Mouse (Mus musculus): ENCODE results near the gene Vti1a.
A peak's percentile ranks its signal among the peaks of the same experiment; 100 is the strongest.

Gene Vti1a

DNA sequence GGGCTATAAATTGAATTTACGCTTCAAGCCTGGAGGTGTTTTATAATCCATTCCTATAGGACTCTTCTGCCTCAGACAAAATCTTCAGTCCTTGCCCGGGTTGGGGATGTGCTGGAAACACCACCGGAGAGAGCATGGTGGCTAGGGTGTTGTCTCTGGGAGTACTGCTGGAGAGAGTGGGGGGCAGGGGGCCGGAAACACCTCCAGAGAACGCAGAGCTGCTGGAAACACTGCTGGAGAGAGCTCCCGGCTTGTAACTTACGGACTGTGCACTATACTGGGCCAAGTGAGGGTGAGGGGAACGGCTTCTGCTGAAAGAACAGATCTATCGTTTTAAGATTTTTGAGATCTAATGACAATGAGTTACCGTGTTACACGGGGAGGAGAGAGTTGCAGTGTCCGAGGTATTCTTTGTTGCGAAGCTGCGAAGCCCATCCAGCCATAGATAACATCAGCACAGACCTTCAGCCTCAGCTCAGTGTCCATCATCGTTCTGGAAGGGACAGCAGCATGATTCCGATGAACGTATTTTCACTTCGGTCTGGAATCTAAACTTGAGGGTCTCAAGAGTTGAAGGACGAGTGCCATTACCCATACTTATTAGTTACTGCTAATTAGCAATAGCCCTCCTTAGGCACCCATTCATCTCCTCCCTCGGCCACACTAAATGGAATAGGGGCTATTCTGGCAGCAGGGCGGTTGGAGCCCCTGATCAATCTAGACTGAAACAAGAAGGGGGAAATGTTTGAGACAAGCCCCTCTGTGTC is 140.4 kb downstream of the Vti1a start:
- DNase-seq (ENCODE audit: low spot score), result no peak

DNA sequence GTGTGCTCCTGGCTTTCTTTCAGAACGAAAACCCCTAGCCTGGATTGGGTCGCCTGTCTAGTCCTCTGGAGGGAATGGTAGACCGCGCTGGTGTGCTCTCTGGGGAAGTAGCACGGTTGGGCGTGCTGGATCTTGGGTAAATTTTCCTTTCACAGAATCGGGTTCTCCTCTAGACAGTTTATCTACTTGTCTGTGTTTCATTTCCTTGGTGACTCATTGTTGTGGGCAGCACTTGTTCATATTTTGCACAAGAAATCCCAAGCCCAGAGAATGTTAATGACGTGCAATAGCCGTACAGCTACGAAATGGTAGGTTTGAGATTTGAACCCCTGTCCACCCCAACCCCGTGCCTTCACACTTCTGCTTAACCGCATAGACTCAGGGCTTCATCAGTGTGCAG is 145.9 kb downstream of the Vti1a start:
- no peak for DNase-seq (ENCODE audit: low spot score)

DNA sequence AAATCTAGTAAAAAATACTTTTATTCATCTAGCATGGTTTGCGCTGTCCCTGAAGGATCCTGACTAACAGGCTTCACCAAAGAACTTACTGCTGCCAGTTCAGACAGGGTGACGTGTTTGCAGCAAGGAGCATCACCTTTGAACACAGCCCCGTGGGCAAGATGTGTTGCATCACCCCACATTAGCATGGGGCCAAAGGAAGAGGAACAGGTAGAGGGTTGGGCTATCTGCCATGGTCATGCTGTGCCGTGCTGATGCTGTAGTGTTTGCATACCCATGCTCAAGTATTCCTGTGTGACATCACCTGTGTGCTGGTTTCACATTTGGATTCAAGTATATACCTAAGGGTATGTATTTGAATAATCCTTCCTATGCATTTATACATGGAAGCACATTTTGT is 147.6 kb downstream of the Vti1a start:
- DNase-seq (ENCODE audit: low spot score), result no peak

- no peak for DNase-seq (ENCODE audit: low spot score)
Observed at GRCm38 (mm10) chr19:55469301-55470051, 153.4 kb downstream of the Vti1a start.

DNA sequence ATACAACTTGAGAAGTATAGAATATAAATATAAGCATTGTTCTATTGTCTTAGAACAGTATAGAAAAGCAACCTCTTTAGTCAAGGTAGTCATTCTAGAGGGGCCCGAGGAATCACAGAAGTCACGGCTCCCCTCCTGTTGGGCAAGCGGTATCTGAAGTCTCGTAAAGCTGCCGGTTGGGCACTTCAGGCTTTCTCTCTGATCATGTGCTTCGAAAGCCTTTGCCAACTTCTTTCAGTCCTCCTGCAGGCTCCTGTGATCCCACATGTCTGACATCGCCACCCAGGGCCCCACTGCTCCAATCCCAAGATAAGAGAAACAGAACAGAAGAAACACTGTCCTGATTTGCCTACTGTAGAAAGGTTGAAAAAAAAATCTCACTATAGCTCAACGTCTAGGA is 156.5 kb downstream of the Vti1a start:
- no peak for DNase-seq (ENCODE audit: low spot score)

DNA sequence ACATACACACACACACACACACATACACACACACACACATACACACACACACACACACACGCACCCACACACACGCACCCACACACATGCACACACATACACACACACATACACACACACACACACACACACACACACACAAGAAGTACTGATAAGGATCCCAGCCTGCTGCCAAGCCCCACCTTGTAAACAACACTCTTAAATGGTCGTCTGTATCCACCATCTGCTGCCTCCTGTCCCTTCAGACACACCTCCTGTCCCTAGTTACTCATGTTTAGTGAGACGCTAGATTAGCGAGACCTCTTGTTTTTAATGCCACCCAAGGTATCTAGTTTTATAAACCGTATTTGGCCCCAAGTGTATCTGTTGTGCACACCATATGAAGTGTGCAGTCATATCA is 158.1 kb downstream of the Vti1a start:
- no peak for DNase-seq (ENCODE audit: low spot score)

DNA sequence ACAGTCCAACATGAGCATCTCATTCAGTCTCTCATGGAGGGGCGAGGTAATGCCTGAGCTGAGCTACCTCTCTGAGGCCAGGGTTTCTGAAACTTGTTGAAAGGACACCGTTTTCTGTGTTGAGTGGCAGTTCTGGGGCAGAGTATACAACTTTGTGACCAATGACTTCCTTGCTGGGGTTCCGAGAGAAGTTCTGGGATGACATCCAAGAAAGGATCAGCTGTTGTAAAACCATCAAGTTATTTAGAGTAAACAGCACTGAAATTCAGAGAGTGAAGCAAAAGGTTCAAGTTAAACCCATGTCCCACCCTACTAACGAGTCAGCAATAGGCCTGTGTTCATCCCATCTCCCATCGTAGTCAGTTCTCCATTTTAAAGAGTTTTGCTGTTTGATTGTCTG is 164.4 kb downstream of the Vti1a start:
- DNase-seq (ENCODE audit: low spot score), result no peak

- DNase-seq (ENCODE audit: low spot score), result no peak
Observed at GRCm38 (mm10) chr19:55481308-55481707, 165.2 kb downstream of the Vti1a start.

DNA sequence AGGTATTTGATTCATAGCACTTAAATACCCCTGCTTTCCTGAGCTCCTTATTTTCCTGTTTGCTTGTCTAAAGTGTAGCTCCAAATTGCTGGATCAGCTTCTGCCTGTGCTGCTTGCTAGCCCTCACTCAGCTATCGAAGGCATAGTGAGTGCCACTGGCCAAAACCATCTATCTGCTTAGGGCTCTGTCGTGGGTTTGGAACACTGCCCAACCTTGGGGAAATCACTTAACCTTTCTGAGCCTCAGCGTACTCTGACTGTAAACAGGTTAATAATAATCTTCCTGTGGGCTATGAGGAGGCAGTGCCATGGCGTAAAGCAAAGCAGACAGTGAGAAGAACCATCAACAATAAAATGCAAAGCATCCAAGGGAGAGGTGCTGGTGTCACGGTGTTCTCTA is 167.4 kb downstream of the Vti1a start:
- no peak for DNase-seq (ENCODE audit: low spot score)

- no peak for DNase-seq (ENCODE audit: low spot score)
Observed at GRCm38 (mm10) chr19:55484559-55484958, 168.5 kb downstream of the Vti1a start.

GRCm38 (mm10) chr19:55486473-55486872 is 170.4 kb downstream of the Vti1a start:
- DNase-seq (ENCODE audit: low spot score), result no peak

GRCm38 (mm10) chr19:55491126-55492076 is 175.3 kb downstream of the Vti1a start:
- no peak for DNase-seq (ENCODE audit: low spot score)

DNA sequence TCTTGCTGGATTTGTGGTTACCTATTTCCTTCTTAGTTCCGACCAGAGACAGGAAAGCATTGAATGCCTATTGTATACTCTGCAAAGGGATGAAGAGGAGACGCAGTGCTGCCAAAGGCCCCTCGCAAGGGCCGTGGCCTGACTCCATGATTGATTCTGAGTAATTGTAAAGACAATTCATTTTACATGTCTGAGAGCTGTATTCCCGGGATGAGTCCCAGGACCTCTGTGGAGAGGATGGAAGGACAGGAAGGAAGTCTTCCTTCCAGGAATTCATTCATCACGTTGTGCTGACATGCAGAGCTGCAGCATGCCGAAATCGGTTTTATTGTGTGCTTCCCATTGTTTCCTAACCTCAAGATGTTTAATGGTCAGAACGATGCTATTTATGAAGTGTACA is 180.2 kb downstream of the Vti1a start:
- no peak for DNase-seq (ENCODE audit: low spot score)

- no peak for DNase-seq (ENCODE audit: low spot score)
Observed at GRCm38 (mm10) chr19:55499179-55499863, 183.2 kb downstream of the Vti1a start.

- no peak for DNase-seq (ENCODE audit: low spot score)
Observed at GRCm38 (mm10) chr19:55501985-55502384, 185.9 kb downstream of the Vti1a start.

GRCm38 (mm10) chr19:55503771-55504170 is 187.7 kb downstream of the Vti1a start:
- DNase-seq (ENCODE audit: low spot score), result peak; percentile 8

- DNase-seq (ENCODE audit: low spot score), result no peak
Observed at GRCm38 (mm10) chr19:55507748-55508147, 191.7 kb downstream of the Vti1a start.

DNA sequence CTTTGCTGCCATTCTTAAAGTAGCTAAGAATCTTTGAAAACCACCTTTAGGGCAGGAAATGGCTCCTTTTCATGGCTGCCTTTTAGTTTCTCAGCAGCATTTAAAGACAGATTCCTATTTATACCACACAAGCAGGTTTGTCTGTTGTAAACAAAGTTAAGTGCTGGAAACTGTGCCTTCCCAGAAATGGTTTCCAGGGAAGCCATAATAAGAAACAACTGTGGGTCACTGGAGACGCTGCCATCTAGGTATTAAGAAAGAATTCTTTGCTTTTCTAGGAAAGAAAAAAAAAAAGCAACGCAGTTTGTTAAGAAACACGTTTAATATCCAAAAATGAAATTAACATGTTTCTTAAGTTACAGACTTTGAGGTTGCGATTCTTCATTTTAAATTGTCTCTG is 192.1 kb downstream of the Vti1a start:
- DNase-seq (ENCODE audit: low spot score), result no peak

- DNase-seq (ENCODE audit: low spot score), result no peak
Observed at GRCm38 (mm10) chr19:55508965-55509364, 192.9 kb downstream of the Vti1a start.

GRCm38 (mm10) chr19:55509618-55510017 is 193.5 kb downstream of the Vti1a start:
- no peak for DNase-seq (ENCODE audit: low spot score)

DNA sequence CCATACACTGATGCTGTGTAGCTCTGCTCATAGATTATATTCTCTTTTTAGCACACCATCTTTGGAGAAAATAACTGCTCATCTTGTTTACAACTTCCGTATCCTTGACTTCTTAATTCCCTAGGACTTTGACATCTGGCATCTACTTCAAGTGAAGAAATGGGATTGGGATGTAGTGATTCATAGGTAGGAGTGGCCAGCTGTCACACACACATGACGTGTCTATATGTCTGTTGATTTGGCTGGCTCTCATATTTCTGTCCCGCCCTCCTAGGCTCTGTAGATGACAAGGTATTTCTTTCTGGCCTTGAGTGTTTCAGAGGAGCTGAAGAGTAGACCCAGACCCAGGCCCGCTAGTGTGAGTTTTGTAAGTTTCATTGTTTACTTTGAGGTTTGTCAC is 197.8 kb downstream of the Vti1a start:
- DNase-seq (ENCODE audit: low spot score), result no peak

GRCm38 (mm10) chr19:55520236-55520635 is 204.1 kb downstream of the Vti1a start:
- DNase-seq (ENCODE audit: low spot score), result no peak
